Mouse (Mus musculus) E14TG2a.4 (cell line): ENCODE measurements around the gene Adgrl3.

ENCODE experiments used
- CTCF ChIP-seq: conservative IDR thresholded peaks from 2 replicates; pipeline ENCODE4 v1.5.1; 2014; ENCODE audit warnings: low read length
- NANOG ChIP-seq: IDR thresholded peaks from 2 replicates; pipeline ENCODE4 v1.6.1; 2014; ENCODE audit warnings: borderline replicate concordance, low read length, mixed read lengths

- no peak for TF ChIP-seq CTCF
- no peak for TF ChIP-seq NANOG
Observed at GRCm38 (mm10) chr5:81020281-81021005, 505 bp downstream of the Adgrl3 start.
